Mouse (Mus musculus) midbrain, embryonic 12.5 days (tissue): ENCODE measurements at regions not wholly inside any gene's neighbourhood (a gene's known extent, or its start where the extent isn't known, plus 50 kb on each side); places are given as distances from the start of the nearest gene placed in this dataset.

Experiments used
- ATAC-seq: fragments of 200-750 bp; cut with Nextera tagmentation; 2 replicates; pipeline ENCODE4 v1.8.0; 2017; ENCODE audit warnings: low read depth, moderate TSS enrichment, moderate library complexity; ENCODE audit not compliant: low FRiP score
- H3K27ac ChIP-seq: fragments of 300-500 bp; sonication (generic); replicated peaks from 2 replicates; pipeline ENCODE4 v1.5.1; 2016; ENCODE audit warnings: mild to moderate bottlenecking
- H3K27me3 ChIP-seq: fragments of 300-500 bp; sonication (generic); 2 replicates; pipeline ENCODE4 v1.6.1; 2016; ENCODE audit warnings: mild to moderate bottlenecking
- H3K36me3 ChIP-seq: fragments of 300-500 bp; sonication (generic); 2 replicates; pipeline ENCODE4 v1.6.1; 2016
- H3K4me1 ChIP-seq: fragments of 300-500 bp; sonication (generic); 2 replicates; pipeline ENCODE4 v1.6.1; 2016
- H3K4me2 ChIP-seq: fragments of 300-500 bp; sonication (generic); replicated peaks from 2 replicates; pipeline ENCODE4 v1.6.1; 2016; ENCODE audit warnings: mild to moderate bottlenecking, moderate library complexity
- H3K4me3 ChIP-seq: fragments of 300-500 bp; sonication (generic); 2 replicates; pipeline ENCODE4 v1.5.1; 2016; ENCODE audit warnings: mild to moderate bottlenecking
- H3K9ac ChIP-seq: fragments of 300-500 bp; sonication (generic); replicated peaks from 2 replicates; pipeline ENCODE4 v1.6.1; 2016; ENCODE audit warnings: mild to moderate bottlenecking, moderate library complexity
- H3K9me3 ChIP-seq: fragments of 300-500 bp; sonication (generic); 2 replicates; pipeline ENCODE4 v1.6.1; 2016; ENCODE audit warnings: mild to moderate bottlenecking
- WGBS: fragments of 180-500 bp; shearing (Covaris S2); methylation state at CpG from one replicate; pipeline ENCODE4 v1.1.7; 2016; 5-methylcytosine and 5-hydroxymethylcytosine counted together

- no peak overlapping the region for H3K9ac ChIP-seq
- H3K36me3 ChIP-seq = no peaks in the 10 kb centered on the region
- H3K9me3 ChIP-seq = no peaks in the 10 kb centered on the region
- no peaks in the 10 kb centered on the region for H3K4me1 ChIP-seq
- H3K27ac ChIP-seq = no peak overlapping the region
- H3K27me3 ChIP-seq = no peaks in the 10 kb centered on the region
- no peak overlapping the region for H3K4me2 ChIP-seq
- ATAC-seq = no peak
- H3K4me3 ChIP-seq = no peak overlapping the region
- 86% methylated on average over 5 of the region's 5 CpGs for WGBS
Measured at GRCm38 (mm10) chr5:102242614-102243013, 172.9 kb upstream of the Wdfy3 start.

- ATAC-seq = no peak
- Histone ChIP-seq H3K27me3 (no peaks in the 10 kb centered on the region), H3K4me1 (0 out of 2 replicates have a peak, but pooled peaks cover 5% of the 10 kb centered on the region), H3K36me3 (no peaks in the 10 kb centered on the region), H3K4me2 (no peak overlapping the region), H3K9ac (no peak overlapping the region), H3K9me3 (no peaks in the 10 kb centered on the region), H3K4me3 (no peak overlapping the region), H3K27ac (no peak overlapping the region)
- 85% methylated on average over 6 of the region's 6 CpGs for WGBS
Measured at GRCm38 (mm10) chr5:102244706-102245105, 175.0 kb upstream of the Wdfy3 start.

GRCm38 (mm10) chr5:102248747-102249146 lies 179.0 kb upstream of the Wdfy3 start:
- WGBS = 74% methylated on average over 5 of the region's 5 CpGs
- Histone ChIP-seq H3K4me2 (no peak overlapping the region), H3K9ac (no peak overlapping the region), H3K27ac (no peak overlapping the region), H3K4me3 (no peak overlapping the region), H3K4me1 (0 out of 2 replicates have a peak, but pooled peaks cover 5% of the 10 kb centered on the region), H3K9me3 (no peaks in the 10 kb centered on the region), H3K27me3 (no peaks in the 10 kb centered on the region), H3K36me3 (no peaks in the 10 kb centered on the region)
- no peak for ATAC-seq

GRCm38 (mm10) chr5:102251076-102251475 lies 181.4 kb upstream of the Wdfy3 start:
- H3K36me3 ChIP-seq = no peaks in the 10 kb centered on the region
- 0 out of 2 replicates have a peak, but pooled peaks cover 5% of the 10 kb centered on the region for H3K4me1 ChIP-seq
- no peak overlapping the region for H3K4me2 ChIP-seq
- H3K27me3 ChIP-seq = no peaks in the 10 kb centered on the region
- H3K27ac ChIP-seq = no peak overlapping the region
- no peak for ATAC-seq
- 91% methylated on average over 7 of the region's 7 CpGs for WGBS
- no peaks in the 10 kb centered on the region for H3K9me3 ChIP-seq
- no peak overlapping the region for H3K4me3 ChIP-seq
- H3K9ac ChIP-seq = no peak overlapping the region

GRCm38 (mm10) chr5:102253786-102254185 lies 184.1 kb upstream of the Wdfy3 start:
- H3K36me3 ChIP-seq = no peaks in the 10 kb centered on the region
- no peaks in the 10 kb centered on the region for H3K27me3 ChIP-seq
- no peak for ATAC-seq
- 0 out of 2 replicates have a peak, but pooled peaks cover under 1% of the 10 kb centered on the region for H3K4me1 ChIP-seq
- no peak overlapping the region for H3K4me3 ChIP-seq
- no peak overlapping the region for H3K9ac ChIP-seq
- no peak overlapping the region for H3K27ac ChIP-seq
- H3K9me3 ChIP-seq = no peaks in the 10 kb centered on the region
- 4% methylated on average over 2 of the region's 2 CpGs for WGBS
- H3K4me2 ChIP-seq = no peak overlapping the region

- H3K4me1 ChIP-seq = no peaks in the 10 kb centered on the region
- no peaks in the 10 kb centered on the region for H3K9me3 ChIP-seq
- no peak overlapping the region for H3K27ac ChIP-seq
- H3K36me3 ChIP-seq = no peaks in the 10 kb centered on the region
- 91% methylated on average over 2 of the region's 2 CpGs for WGBS
- H3K27me3 ChIP-seq = no peaks in the 10 kb centered on the region
- no peak overlapping the region for H3K9ac ChIP-seq
- no peak overlapping the region for H3K4me3 ChIP-seq
- ATAC-seq = no peak
- no peak overlapping the region for H3K4me2 ChIP-seq
Measured at GRCm38 (mm10) chr5:102257104-102257503, 187.4 kb upstream of the Wdfy3 start.

- H3K27ac ChIP-seq = no peak overlapping the region
- no peak overlapping the region for H3K4me3 ChIP-seq
- H3K9me3 ChIP-seq = no peaks in the 10 kb centered on the region
- H3K36me3 ChIP-seq = no peaks in the 10 kb centered on the region
- H3K27me3 ChIP-seq = no peaks in the 10 kb centered on the region
- H3K4me2 ChIP-seq = no peak overlapping the region
- WGBS = 82% methylated on average over 5 of the region's 5 CpGs
- no peak overlapping the region for H3K9ac ChIP-seq
- ATAC-seq = no peak
- H3K4me1 ChIP-seq = no peaks in the 10 kb centered on the region
Measured at GRCm38 (mm10) chr5:102261621-102262020, 191.9 kb upstream of the Wdfy3 start.

- Histone ChIP-seq H3K4me2 (no peak overlapping the region), H3K4me1 (no peaks in the 10 kb centered on the region), H3K27ac (no peak overlapping the region), H3K9me3 (no peaks in the 10 kb centered on the region), H3K36me3 (no peaks in the 10 kb centered on the region), H3K9ac (no peak overlapping the region), H3K27me3 (no peaks in the 10 kb centered on the region), H3K4me3 (no peak overlapping the region)
- no peak for ATAC-seq
- 61% methylated on average over 11 of the region's 11 CpGs for WGBS
Measured at GRCm38 (mm10) chr5:102266451-102266850, 196.7 kb upstream of the Wdfy3 start.

GRCm38 (mm10) chr5:102267150-102267549 lies 197.4 kb upstream of the Wdfy3 start:
- no peaks in the 10 kb centered on the region for H3K4me1 ChIP-seq
- H3K36me3 ChIP-seq = no peaks in the 10 kb centered on the region
- no peak for ATAC-seq
- no peaks in the 10 kb centered on the region for H3K27me3 ChIP-seq
- H3K4me2 ChIP-seq = no peak overlapping the region
- WGBS = 86% methylated on average over 3 of the region's 3 CpGs
- H3K9ac ChIP-seq = no peak overlapping the region
- H3K9me3 ChIP-seq = no peaks in the 10 kb centered on the region
- H3K27ac ChIP-seq = no peak overlapping the region
- H3K4me3 ChIP-seq = no peak overlapping the region

- Histone ChIP-seq H3K9me3 (no peaks in the 10 kb centered on the region), H3K4me1 (no peaks in the 10 kb centered on the region), H3K27ac (no peak overlapping the region), H3K36me3 (no peaks in the 10 kb centered on the region), H3K4me2 (no peak overlapping the region), H3K27me3 (no peaks in the 10 kb centered on the region), H3K4me3 (no peak overlapping the region), H3K9ac (no peak overlapping the region)
- ATAC-seq = no peak
- WGBS = 88% methylated on average over 9 of the region's 9 CpGs
Measured at GRCm38 (mm10) chr5:102269204-102269603, 199.5 kb upstream of the Wdfy3 start.

GRCm38 (mm10) chr5:102275621-102276020 lies 205.6 kb upstream of the Arhgap24 start:
- Histone ChIP-seq H3K36me3 (no peaks in the 10 kb centered on the region), H3K4me2 (no peak overlapping the region), H3K9ac (no peak overlapping the region), H3K4me3 (no peak overlapping the region), H3K27ac (no peak overlapping the region), H3K9me3 (no peaks in the 10 kb centered on the region), H3K27me3 (no peaks in the 10 kb centered on the region), H3K4me1 (no peaks in the 10 kb centered on the region)
- ATAC-seq = no peak
- 90% methylated on average over 3 of the region's 3 CpGs for WGBS

- no peaks in the 10 kb centered on the region for H3K4me1 ChIP-seq
- ATAC-seq = no peak
- WGBS = 88% methylated on average over 4 of the region's 4 CpGs
Measured at GRCm38 (mm10) chr5:102287131-102287530, 194.1 kb upstream of the Arhgap24 start.

GRCm38 (mm10) chr5:102290866-102291265 lies 190.3 kb upstream of the Arhgap24 start:
- H3K4me3 ChIP-seq = no peak overlapping the region
- WGBS = 94% methylated on average over 7 of the region's 7 CpGs

More at GRCm38 (mm10) chr5:102287131-102287530, 194.1 kb upstream of the Arhgap24 start:
- Histone ChIP-seq H3K36me3 (no peaks in the 10 kb centered on the region), H3K9me3 (no peaks in the 10 kb centered on the region), H3K27me3 (no peaks in the 10 kb centered on the region), H3K4me2 (no peak overlapping the region), H3K9ac (no peak overlapping the region), H3K4me3 (no peak overlapping the region), H3K27ac (no peak overlapping the region)

More at GRCm38 (mm10) chr5:102290866-102291265, 190.3 kb upstream of the Arhgap24 start:
- no peak for ATAC-seq
- no peak overlapping the region for H3K4me2 ChIP-seq
- H3K9me3 ChIP-seq = no peaks in the 10 kb centered on the region
- H3K27me3 ChIP-seq = no peaks in the 10 kb centered on the region
- H3K9ac ChIP-seq = no peak overlapping the region
- H3K36me3 ChIP-seq = no peaks in the 10 kb centered on the region
- no peak overlapping the region for H3K27ac ChIP-seq
- no peaks in the 10 kb centered on the region for H3K4me1 ChIP-seq
